Mouse (Mus musculus) left cerebral cortex, adult 11 months (tissue): ENCODE data around the gene Hmgcs1.
A peak's percentile ranks its signal among the peaks of the same experiment; 100 is the strongest.
"Not testable (repeated sequence)": the region's sequence is repeated elsewhere in the genome, so short reads cannot be mapped to it uniquely, and the experiment has no call there.

Experiments
- DNase-seq: peaks from one replicate; pipeline ENCODE4 v3.0.0; 2022; ENCODE audit warnings: low spot score

Hmgcs1 gene

DNA sequence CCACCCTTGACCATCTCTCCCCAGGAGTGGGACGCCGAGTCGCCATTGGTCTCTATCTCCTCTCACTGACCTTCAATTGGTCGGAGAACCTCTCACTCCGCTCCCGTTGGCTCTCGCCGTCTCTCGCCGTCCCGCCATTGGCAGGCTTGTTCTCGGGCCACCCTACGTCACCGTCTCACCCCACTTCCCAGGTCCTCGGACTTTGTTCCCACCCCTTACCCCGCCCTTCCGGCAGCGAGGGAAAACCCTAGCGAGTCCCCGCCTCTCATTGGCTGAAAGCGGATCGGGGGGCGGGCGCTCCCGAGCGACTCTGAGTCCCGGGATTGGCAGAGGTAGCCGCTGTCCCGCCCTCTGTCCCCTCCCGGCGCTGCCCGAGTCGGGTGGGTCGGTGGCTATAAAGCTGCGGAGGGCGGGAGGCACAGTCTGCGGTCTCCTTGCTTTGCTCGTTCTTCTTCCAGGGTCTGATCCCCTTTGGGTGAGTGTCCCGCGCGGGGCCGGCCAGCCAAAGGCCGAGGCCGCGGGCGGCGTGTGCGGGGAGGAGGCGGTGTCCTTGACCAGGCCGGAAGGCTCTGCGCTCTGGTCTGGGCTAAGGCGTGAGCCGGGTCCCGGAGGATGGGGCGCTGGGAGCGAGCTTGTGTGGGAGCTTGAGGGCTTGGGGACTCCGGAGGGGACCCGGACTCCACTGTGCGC lies at the start of gene Hmgcs1:
Gene Hmgcs1, plus strand, starts transcription at position 341 of the 690 bp plus-strand sequence.
- peak; percentile 99 for DNase-seq

DNA sequence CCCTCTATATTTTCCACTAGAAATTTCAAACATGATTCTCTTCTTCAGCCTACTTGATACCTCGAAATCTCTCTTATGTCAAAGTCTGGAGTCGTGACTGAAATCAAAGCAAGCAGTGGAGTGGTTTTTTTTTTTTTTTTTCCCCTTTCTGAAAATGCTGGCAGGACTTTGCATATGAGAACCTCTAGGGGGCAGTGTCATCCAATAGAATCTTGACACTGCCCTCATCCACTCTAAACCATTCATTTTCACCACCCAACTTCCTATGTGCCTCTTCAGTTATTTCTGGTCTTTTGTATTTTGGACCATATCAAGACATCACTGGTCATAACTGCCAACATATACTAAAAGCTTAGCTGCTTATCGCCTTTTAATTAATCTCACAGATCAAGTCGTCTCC lies 49.7 kb upstream of the Hmgcs1 start:
- no peak for DNase-seq

DNA sequence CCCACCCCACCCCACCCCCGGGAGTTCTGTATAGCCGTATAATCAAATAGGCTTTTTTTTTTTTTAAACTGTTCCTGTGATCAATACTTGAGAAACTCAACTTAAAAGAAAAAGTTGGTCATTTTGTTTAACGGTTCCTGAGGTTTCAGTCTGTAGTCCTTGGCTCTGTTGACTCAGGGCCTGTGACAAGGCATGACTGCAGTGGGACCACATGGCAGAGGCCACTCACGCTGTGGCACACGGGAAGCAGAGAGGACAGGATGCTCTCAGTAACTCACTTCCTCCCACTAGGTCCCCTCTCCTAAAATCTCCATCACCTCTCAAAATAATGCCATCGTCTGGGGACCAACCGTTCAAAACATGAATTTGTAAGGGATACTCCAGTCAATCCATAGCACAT lies 49.0 kb upstream of the Hmgcs1 start:
- DNase-seq = no peak

DNA sequence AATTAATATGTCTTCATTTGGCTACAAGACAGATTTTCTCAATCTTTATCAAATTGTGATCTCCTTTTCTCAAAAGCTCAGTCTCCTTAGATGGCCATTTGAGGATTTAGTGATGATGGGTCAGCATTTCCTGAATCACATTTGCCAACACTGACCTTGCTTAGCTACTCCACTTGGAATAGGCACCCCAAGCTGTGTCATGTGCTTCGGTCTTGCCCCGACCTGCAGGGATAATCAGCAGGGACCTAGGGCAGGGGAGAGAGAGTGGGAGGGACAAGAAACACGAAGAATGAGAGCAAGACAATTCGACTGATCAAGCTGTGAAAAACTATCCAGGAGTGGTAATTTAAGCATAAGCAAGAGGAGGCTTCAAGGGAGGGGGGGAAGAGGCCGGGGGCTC lies 45.4 kb upstream of the Hmgcs1 start:
- no peak for DNase-seq

DNA sequence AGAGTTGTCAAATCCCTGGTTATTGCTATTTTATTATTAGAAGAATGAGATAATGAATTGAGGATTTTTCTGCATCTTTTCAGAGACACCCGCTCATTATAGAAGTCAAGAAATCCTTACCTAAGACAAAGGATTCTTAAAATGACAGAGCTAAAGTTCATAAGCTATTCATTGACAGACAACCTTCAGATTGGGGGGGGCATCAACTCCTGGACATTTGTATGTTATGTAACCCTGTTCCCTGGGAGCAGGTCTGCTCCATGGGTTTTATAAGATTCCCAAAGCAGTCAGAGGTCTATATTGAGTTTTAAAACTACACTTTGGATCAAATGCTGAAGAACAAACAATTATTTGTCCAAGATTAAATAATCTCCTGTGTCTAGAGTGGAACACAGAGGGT lies 43.7 kb upstream of the Hmgcs1 start:
- DNase-seq = no peak

DNA sequence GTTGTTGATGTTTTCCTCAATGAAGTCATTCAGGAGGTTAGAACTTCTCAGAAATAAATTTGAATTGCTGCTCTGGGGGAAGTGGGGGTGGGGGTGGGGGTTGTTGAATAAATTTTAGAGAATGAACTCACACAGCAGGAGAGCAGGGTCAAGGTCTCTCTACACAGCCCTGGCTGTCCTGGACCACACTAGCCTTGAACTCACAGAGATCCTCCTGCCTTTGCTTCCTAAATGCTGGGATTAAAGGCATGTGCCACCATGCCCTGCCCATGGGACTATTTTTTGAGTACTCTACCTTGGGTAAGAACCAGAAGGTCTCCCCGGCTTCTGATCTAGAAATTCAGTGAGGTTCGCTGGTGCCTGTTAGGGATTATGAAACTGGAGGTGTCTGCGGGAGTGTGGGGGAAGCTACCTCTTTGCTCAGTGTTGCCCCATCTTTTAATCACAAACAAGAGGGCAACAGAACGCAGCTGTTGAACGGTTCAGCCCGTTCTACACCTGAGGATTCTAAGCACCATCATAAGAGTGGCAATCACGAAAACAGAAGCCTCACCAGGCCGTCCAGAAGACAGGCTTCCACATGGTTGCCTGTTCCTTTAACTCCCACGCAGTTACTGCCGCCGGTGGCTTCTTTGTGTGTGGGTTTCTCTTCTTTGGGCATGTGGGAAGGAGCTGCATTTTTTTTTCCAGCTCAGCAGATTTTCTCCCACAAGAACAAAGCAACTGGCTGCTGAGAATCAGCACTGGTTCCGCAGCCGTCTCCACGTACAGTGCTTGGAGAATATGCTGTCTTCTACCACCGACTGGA lies 41.1 kb upstream of the Hmgcs1 start:
- peak; percentile 43 for DNase-seq

DNA sequence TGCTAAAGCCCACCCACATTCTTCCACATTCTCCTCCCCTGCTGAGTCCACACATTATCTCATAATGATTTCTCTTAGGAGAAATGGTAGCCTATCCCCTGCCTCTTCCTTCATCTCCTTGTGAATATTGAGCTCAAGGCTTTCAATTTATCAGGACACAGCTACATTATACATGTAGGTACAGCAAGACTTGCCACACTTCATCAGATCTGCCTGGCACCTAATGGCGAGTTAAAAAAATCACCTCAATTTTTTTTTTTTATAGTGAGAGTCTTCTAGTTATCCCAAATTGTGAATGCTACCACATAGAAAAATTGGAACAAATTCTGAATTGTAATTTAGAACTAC lies 40.5 kb upstream of the Hmgcs1 start:
- no peak for DNase-seq

DNA sequence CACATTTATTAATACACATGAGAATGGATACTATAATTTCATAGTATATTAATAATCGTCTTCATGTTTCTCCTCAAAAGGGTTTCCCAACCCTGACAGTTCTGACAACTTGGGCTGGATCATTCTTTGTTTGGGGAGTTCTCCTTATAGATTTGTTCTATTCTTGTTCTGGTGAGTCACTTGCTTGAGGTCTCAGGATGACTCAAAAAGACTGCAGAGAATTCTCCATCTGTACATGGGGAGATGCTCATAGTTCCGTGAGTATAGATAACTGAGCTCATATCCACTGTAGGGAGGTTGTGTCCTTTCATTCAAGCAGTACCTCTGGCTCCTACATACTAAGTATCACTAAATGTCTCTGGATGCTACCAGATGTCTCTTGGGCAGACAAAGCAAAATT lies 35.4 kb upstream of the Hmgcs1 start:
- DNase-seq = no peak

DNA sequence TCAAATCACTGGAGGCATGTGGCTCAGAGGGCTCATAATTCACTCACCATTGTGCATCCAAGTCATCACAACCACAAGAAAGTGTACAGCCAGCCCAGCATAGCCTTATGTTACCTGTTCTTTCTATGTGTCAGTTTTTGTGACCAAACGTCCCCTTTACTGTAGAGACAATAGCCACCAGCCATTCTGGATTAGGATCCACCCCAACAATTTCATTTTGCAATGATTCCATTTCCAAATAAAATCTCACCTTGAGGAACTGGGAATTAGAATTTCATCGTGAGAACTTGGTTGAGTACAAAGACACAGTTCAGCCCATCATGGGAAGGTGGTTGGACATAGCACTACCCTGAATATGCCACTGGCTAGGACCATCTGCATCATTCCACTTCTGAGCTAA lies 33.9 kb upstream of the Hmgcs1 start:
- DNase-seq = no peak

DNA sequence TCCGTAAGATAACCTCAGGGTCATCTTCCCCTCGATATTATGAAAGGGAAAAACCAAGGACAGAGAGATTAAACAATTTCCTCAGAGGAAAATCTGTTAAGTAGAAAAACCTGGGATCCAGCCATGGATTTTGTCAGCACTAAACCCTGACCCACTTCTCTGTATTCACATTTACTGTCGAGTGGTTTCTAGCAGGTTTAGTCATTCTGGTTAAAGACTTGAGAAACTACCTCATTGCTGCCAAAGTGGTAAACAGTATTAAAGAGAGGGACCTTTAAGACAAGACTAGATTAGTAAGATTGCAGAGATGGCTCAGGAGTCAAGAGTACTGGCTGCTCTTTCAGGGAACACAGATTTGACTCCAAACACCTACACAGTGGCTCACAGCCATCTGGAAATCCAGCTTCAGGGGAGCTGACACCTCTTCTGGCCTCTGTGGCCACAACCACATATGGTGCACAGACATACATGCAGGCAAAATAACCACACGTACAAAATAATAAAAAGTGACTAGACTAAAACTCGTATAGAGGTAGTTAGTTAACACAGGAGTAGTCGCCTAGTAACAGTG lies 33.2 kb upstream of the Hmgcs1 start:
- no peak for DNase-seq

DNA sequence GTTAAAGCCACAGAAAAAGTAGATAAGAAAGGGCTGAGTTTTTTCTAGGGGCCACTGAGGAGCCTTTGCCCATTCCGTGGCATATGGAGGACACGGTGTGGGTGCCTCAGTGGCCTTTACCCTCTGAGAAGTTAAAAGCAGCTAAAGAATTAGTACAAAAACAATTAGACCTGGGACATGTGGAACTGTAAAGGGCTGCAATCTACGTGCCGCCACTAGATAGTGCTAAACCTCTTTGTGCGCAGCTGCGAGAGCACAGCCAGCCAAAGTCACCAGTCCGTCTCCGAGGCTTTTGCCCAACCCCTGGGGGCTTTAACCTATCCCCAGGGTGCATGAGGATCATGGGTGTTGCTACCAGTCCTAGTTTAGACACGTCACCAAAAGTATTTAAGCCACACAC lies 28.8 kb upstream of the Hmgcs1 start:
- DNase-seq = not testable (repeated sequence)

DNA sequence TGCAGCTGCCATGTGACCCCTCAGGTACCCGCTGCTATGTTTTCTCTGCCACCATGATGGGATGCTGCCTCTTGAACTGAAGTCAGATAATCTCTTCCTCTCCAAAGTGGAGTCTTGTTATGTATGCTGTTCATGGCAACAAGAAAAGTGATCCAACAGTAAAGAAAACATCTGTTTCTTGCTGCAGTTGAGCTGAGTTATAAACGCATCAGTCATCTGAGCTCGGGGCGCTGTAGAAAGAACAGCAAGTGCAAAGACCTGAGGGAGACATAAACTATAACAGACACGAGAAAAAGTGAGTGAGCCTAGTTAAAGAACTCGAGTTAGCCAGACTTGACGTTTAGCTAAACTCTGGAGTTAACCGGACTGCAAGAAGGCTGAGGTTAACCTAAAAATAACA lies 11.4 kb upstream of the Hmgcs1 start:
- no peak for DNase-seq

DNA sequence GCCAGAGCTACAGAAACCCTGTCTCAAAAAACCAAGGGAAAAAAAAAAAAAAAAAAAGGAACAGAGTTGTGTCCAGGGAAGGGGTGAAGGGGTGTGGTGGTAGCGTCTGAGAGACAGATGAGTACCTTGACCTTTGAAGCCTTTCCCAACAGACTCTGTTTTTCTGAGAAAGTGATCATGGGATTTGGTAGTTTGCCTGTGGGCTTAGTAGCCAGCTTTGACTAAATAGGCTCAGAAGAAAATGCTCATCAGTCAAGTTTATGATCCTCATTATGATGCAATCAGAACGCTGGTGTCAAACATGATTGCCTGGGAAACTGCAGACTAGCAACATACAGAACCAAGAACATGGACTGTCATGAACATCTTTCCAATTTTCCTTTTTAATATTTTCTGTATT lies 10.5 kb upstream of the Hmgcs1 start:
- DNase-seq = no peak

DNA sequence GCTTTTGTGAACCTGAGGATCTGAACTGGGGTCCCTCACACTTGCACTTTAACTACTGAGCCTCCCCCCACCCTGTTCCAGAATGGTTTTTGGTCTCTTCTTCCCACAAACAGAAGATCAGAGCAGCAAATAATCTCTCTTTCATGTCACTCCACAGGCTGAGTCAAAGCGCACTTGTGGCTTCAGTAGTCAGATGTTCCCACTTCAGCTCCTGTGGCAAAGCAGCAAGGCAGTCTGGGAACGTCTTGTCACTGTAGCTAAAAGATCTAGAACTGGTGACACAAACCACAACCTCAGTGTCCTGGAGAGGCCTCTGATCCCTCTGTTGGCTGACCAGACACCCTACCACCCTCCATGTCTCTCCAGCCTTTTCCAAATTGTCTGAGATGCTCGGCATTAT lies 9.0 kb upstream of the Hmgcs1 start:
- no peak for DNase-seq

DNA sequence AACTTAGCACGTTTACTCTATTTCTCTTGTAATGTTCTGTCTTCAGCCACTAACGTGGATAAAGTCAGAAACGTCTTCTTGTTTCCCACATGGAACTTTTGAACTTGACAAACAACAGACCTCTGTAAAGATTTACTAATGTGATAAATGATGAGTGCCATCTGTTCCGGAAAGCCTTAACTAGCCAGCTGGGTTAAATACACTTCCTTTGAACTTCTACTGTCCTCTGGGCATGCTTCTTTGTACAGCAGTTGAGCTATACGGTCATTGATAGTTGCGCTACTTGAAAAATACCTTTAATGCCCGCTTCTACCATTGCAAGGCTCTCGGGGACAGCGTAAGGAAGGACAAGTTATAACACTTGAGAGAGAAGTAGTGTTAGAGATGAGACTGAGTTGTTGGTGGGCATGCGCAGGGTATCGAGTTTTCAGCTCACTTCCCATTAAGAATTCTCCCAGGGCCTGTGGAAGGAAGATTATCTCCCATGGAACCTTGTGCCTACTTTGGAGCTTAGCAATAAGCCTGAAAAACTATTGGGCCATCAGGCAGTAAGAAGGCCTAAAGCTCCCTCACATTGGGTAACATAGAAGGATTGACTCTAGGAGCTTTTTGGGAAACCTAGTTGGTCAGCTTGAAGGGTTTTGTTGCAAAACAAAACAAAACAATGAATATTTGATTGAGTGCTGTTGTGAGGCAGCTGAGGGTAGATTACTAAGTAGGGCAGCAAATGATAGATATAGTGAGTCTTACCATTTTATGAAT lies 5.6 kb upstream of the Hmgcs1 start:
- no peak for DNase-seq

DNA sequence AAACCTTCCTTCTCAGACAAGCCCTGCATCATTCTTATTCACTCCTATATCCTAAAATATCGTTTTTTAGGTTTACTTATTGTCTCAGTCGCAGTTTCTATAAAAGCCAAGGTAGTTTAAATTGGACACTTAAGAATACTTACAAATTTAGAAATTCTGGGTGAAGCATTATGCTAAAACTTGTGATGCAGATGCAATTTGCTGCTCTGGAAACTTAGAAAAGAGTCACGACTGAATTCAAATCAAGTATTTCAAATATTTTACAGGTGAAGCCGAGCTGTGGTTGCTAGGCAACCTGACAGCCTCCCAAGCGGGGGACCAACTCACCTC lies 505 bp upstream of the Hmgcs1 start:
- DNase-seq = no peak

DNA sequence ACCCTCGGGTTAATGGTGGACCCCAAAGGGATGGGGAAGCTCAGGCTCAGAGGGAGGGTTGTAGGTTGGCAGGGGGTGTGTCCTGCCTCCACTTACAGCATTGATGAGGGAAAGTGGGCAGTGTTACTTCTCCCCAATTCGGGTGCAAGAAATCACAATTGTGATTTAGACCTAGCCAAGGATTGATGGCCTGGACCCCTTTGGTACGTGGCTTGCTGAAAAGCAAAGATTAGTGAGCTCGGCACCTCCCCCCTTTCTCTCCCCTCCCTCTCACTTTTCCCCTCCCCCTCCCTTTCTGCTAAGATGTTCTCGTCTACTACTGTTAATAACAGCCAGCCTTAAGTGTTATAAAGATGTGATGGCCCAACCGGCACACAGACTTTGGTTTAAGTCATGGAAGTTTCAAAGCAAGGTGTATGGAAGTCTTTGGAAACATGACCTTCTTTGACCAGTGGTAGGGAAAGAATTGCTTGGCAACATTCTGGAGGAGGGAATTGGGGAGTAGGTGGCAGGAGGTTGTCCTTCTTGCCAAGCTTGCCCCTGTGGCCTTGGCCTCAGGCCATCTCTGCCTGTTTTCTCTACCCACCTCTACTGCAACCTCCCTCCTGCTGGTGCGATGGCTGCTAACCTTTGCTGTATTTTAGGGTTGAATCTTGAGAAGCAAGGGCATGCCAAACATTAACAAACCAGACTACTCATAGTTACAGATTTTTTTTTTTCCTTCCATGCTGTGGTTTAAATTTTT lies 869 bp downstream of the Hmgcs1 start:
- DNase-seq = no peak

DNA sequence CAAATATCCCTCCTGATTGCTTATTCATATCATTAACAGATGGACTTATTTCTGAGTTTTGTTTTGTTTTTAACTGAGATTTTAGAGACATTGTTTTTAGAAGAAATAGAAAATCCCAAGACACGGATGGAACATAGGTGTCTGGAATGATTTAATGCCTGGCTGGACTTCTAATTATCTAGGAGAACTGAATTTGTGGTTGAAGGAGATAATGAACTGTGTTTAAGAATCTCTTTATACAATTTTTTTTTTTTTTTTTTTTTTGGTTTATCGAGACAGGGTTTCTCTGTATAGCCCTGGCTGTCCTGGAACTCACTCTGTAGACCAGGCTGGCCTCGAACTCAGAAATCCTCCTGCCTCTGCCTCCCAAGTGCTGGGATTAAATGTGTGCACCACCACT lies 1.8 kb downstream of the Hmgcs1 start:
- DNase-seq = not testable (repeated sequence)

DNA sequence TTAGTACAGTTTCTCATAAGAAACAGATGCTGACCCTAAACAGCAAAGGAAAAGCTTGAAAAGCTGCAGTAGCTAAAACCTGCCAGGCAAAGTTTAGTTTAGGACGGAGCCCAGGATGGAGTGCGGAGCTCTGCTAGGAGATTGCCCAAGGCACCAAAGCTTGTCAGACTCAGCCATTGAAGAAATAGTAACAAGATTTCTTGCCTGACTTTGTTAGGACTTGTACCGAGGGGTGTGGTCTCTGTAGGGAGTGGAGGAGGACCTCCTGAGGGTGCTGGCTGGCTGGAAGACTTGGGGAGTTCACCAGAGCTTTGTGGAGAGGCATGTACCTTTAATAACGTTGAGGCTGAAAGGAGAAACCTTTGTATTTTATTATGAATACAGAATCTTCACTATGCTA lies 5.5 kb downstream of the Hmgcs1 start:
- DNase-seq = no peak

DNA sequence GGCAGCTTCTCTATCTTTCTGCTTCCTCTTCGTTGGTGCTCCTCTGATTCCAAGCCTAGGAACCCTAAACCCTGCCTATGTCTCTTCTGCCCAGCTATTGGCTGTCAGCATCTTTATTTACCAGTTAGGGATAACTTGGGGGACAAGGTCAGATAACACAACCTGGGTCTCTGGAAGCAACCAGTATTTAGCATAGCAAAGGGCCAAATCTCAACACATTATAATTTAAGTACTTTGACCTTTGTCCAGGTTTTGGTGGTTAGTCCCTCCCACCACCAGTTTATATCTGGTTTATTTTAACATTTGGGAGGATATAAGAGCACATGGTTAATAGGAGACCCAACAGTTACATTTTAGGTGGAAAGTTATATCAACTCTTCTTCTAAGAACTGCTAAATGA lies 6.3 kb downstream of the Hmgcs1 start:
- no peak for DNase-seq

DNA sequence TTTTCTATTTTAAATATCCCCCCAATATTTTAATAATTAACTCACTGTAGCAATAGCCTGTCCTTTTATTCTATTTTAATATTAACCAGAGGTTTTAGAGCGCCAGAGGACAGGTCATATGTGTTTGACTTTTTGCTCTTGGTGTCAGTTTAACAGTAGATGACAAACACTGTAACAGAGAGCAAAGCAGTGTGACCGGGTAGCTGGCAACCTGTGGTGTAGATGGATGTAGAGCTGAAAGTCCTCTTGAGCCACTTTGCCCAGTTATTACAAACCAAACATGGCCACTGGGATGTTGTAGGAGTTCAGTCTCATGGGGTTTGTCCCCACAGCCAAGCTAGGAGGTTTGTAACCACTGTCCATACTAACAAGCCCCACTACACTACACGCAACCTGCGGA lies 8.3 kb downstream of the Hmgcs1 start:
- no peak for DNase-seq

DNA sequence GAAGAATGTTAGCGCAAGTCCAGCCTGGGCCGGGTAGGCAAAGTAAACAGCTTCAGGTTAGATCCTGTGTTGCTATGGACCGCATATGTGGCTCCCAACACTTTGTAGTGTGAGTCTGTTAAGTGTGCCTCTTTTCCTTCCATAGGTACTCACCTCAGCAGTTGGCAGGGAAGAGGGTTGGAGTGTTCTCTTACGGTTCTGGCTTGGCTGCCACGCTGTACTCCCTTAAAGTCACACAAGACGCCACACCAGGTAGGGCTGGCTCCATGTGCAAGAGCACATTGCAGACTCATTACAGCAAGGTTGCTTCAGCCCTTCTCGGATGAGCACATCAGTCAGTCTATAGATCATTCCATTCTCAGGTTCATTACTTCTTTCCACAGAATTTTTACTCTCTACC lies 14.1 kb downstream of the Hmgcs1 start:
- DNase-seq = no peak
